Mouse (Mus musculus) cerebellum, adult (tissue): ENCODE measurements around the gene Taok3.

Experiments
- ATAC-seq: cut with Nextera tagmentation; 2 replicates; pipeline ENCODE4 v1.9.2; 2017; ENCODE audit warnings: mild to moderate bottlenecking, moderate library complexity, mixed read lengths; ENCODE audit not compliant: insufficient number of reproducible peaks, low FRiP score, low TSS enrichment

The Taok3 gene

GRCm38 (mm10) chr5:117242671-117243478 is 122.9 kb downstream of the Taok3 start:
- no peak for ATAC-seq

GRCm38 (mm10) chr5:117245170-117245569 is 125.2 kb downstream of the Taok3 start:
- no peak for ATAC-seq

GRCm38 (mm10) chr5:117248351-117248750 is 128.4 kb downstream of the Taok3 start:
- ATAC-seq = no peak

GRCm38 (mm10) chr5:117250796-117251195 is 130.9 kb downstream of the Taok3 start:
- ATAC-seq = no peak

GRCm38 (mm10) chr5:117251763-117252162 is 131.8 kb downstream of the Taok3 start:
- no peak for ATAC-seq

- no peak for ATAC-seq
Measured at GRCm38 (mm10) chr5:117258276-117258675, 138.3 kb downstream of the Taok3 start.

GRCm38 (mm10) chr5:117263566-117263965 is 143.6 kb downstream of the Taok3 start:
- no peak for ATAC-seq

- ATAC-seq = no peak
Measured at GRCm38 (mm10) chr5:117264701-117265100, 144.8 kb downstream of the Taok3 start.

- ATAC-seq = no peak
Measured at GRCm38 (mm10) chr5:117267913-117268312, 148.0 kb downstream of the Taok3 start.

GRCm38 (mm10) chr5:117268749-117269148 is 148.8 kb downstream of the Taok3 start:
- ATAC-seq = no peak

GRCm38 (mm10) chr5:117269395-117269794 is 149.5 kb downstream of the Taok3 start:
- no peak for ATAC-seq

GRCm38 (mm10) chr5:117271945-117272344 is 152.0 kb downstream of the Taok3 start:
- no peak for ATAC-seq

GRCm38 (mm10) chr5:117274817-117275216 is 154.9 kb downstream of the Taok3 start:
- no peak for ATAC-seq

GRCm38 (mm10) chr5:117277784-117278183 is 157.9 kb downstream of the Taok3 start:
- ATAC-seq = no peak

GRCm38 (mm10) chr5:117278809-117279668 is 159.1 kb downstream of the Taok3 start:
- ATAC-seq = no peak

GRCm38 (mm10) chr5:117279669-117280050 is 159.7 kb downstream of the Taok3 start:
- ATAC-seq = no peak

GRCm38 (mm10) chr5:117281536-117281935 is 161.6 kb downstream of the Taok3 start:
- ATAC-seq = no peak

- no peak for ATAC-seq
Measured at GRCm38 (mm10) chr5:117282360-117282759, 162.4 kb downstream of the Taok3 start.

GRCm38 (mm10) chr5:117284029-117284428 is 164.1 kb downstream of the Taok3 start:
- no peak for ATAC-seq

- ATAC-seq = no peak
Measured at GRCm38 (mm10) chr5:117284682-117285081, 164.8 kb downstream of the Taok3 start.

- ATAC-seq = no peak
Measured at GRCm38 (mm10) chr5:117285266-117285665, 165.3 kb downstream of the Taok3 start.
